Mouse (Mus musculus): Measurements from ENCODE around the gene Mpg.
A peak's percentile ranks its signal among the peaks of the same experiment; 100 is the strongest.

Gene Mpg

GRCm38 (mm10) chr11:32201922-32202685, 24.2 kb upstream of the Mpg start:
- DNase-seq = no peak

- peak; percentile 100 for DNase-seq
Measured at GRCm38 (mm10) chr11:32205058-32205873, 21.0 kb upstream of the Mpg start, which contains the start of gene Snrnp25. Gene Snrnp25, plus strand, starts transcription at chr11:32205415.

GRCm38 (mm10) chr11:32210623-32211022, 15.7 kb upstream of the Mpg start:
- no peak for DNase-seq

- peak; percentile 92 for DNase-seq
Measured at GRCm38 (mm10) chr11:32215372-32216162, 10.7 kb upstream of the Mpg start.

DNA sequence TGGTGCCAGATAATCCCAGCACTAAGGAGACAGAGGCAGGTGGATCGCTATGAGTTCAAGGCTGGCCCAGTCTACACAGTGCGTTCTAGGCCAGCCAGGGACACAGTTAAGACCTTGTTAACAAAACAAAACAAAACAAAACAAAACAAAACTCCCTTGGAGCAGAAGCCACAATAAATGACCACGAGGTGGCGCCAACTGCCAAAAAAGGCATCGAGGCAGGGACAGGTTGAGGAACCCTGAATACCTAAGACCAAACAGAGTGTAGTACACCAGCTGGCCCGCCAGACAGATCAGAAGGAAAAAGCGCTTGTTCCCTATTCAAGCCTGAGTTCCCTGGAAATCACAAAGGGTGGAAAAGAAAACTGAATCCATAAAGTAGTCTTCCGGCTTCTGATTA, 9.5 kb upstream of the Mpg start:
- DNase-seq = peak; percentile 92

GRCm38 (mm10) chr11:32218501-32219050, 7.7 kb upstream of the Mpg start:
- peak; percentile 94 for DNase-seq

DNA sequence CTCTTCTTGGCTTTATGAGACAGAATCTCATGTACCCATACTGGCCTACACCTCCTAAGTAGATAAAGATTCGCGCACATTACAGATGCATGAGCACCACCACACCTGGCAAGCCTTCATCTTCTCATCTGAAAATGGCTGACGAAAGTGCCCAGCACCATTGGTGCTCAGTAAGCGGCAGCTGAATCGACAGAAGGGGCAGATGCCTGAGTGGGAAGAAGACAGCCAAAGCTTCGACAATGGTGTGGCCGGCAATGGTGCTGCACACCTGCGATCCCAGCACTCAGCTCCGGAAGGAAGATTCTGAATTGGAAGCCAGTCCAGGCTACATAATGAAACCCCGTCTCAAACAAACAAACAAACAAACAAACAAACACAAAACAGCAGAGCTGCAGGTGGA, 7.0 kb upstream of the Mpg start:
- DNase-seq = no peak

DNA sequence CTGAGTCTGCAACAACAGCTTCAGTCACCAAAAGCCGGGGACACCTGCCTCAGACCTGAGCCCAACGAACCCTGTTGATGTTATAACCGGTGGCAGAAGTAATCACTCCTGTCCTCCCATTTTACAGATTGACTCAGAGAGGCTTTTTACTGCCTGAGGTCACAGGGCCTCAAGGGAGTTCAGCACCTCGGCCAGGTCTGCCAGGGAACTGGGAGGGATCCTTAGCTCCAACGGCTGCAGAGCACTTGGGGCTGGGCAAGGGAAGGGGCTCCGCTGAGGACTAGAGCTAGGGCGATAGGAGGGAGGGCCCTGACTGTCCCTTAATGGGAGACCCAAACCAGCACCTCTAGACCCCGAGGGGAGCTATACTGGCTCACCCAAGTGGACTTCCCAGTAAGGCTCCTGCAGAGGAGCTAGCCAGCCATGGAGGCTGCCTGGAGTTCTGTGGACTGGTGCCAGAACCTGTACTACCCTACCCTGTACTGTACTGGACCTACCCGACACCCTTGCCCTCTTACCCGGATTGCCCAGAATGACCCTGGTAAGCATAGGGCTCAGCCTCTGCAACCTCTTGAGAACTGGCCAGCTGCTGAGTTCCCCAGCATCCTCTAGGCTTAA, 5.6 kb upstream of the Mpg start:
- DNase-seq = no peak

DNA sequence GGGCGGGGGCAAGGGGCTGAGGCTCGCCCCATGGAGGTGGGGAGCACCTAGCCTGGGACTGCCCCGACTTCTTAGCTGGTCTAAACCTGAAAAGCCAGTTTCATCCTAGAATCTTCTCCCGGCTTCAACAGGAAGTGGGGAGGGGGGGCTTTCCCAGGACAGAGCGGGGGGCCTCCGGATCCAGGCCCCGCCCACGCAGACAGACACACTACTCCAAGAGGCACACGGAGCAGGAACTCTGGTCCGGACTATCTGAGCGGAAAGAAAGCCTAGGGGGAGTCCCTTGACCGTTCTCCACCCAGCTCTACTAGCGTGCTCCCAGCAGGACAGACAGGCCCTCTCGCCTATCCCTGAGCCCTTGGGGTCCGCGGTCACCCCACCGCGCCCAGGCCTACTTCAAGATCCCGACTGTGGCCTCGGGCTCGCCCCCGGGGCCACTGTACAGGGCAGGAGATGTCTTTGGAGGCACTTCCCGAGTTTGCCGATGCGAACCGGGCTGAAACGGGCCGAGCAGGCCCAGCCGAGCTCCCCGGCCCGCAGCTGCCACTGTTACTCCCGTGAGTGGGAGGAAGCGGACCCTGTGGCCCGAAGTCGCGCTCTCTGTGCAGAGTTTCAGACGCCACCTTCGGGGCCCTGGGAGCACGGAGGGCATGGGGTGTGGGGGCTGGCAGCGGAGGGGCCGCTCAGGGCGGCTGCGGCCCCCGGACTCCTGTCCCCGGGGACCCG, 4.9 kb upstream of the Mpg start:
- DNase-seq = peak; percentile 99

DNA sequence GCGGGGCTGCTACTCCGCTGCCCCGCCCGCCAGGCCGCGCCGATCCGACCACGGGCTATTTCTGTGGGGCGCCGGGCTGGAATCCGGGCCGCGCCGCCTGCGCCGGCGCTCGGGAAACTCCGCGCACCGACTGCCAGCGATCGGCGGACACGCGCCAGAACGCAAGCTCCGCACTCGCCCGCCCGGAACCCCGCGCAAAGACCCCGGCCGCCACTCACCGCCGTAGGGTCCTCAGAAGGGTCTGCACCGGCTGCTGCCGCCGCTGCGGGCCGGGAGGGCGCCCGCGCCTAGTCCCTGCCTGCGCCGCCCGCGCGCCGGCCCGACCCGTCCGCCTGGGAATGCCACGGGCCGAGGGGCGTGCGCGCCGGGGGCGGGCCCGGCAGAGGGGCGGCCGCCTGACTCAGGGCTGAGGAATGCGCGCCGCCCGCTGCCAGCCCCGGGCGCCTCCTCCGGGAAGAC, 4.3 kb upstream of the Mpg start, which contains the start of gene Rhbdf1:
Gene Rhbdf1, minus strand, starts transcription at position 350 of the 459 bp plus-strand sequence.
- peak; percentile 98 for DNase-seq

GRCm38 (mm10) chr11:32222570-32223194, 3.6 kb upstream of the Mpg start:
- DNase-seq = peak; percentile 95

DNA sequence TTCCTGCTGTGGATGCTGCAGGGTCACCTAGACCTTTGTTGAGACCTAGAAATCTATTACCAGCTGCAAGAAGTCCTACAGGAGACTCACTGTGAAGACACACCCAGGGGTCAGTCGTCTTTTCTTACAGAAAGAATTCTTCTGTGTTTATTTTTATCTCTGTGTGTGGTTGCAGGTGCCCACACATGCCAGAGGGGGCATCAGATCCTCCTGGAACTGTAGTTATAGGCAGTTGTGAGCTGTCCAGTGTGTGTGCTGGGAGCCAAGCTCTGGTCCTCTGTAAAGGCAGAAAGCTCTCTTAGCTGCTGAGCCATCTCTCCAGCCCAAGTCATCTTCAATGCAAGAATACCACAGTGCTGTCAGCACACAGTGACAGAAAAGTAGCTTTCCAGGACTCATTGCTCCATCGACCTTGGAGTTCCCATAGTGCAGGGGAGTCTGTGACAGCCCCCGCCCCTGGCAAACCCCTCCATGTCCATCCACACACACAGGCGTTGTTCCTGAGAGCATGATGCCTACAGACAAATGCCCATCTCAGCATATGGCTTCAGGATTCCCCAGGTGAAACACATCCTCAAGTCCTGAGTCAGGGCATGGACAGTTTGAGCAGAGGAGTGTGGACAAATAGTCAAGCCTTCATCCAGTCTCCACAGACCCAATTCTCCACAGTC, 2.9 kb upstream of the Mpg start:
- DNase-seq = peak; percentile 93

DNA sequence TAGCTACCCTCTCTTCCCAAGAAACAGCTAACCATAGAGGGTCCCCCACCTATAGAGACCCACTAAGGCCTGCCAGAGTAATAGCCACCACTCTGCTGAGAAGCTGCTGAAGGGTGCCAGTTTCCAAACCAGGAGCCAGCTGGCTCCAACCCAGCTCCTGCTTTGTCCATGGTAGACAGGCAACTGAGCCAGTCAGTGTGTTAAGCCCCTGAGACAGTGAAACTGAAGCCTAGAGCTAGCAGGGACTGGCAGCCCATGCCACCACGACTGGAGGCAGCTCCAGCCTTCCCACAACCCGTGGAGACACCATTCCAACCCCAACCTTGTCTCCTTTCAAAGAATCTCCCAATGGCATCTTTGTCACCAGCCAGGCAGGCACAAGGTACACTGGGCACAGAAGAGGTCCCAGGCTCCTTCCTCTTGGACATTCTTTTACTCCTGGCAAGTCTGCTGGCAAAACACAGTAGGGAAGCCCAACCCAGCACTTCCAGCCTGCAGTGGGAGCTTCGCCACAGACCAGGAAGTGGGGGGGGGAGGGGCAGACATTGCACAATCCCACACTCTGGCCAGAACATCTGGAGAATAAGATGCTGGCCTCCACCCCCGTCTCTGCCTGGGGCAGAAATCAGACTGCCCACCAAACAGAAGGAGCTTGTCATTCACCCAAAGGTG, 1.7 kb upstream of the Mpg start:
- DNase-seq = peak; percentile 99

DNA sequence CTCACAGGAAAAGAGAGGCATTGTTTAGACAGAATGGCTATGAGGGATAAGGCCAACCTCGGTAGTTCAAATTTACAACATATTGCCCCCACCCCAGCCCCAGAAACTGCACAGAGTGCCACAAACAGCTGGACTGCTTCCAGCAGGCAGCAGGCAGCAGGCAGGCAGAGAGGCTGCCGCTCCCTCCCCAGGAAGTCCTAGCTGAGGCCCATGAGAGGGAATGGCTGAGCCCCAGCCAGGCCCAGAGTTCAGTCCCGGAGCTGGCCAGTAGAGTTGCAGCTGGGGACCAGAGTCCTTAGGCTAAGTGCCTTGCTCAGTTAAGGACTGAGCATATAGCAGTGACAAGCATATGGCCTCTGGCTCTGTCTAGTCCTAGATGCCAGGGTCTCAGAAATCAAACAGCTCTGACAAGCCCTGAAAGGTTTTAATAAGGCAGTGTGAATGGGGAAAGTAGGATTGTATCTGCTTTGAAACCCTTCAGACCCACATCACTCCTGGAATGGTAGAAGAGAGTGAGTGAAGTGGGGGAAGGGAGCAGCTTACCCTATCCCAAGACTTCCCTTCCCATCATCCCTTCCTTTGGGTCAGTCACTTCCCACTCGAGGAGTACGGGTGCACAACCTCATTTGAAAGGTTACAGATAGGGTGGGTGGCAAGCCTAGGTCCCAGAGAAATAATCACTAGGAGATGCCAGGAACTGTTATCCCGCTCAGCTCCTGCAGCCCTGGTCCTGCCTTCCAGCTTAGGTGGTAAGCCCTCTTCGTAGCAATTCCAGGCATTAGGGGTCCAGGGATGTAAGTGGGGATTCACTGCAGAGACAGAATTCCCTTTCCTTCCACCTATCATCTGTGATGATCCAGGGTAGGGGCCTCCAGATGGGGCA, 842 bp upstream of the Mpg start:
- peak; percentile 96 for DNase-seq

DNA sequence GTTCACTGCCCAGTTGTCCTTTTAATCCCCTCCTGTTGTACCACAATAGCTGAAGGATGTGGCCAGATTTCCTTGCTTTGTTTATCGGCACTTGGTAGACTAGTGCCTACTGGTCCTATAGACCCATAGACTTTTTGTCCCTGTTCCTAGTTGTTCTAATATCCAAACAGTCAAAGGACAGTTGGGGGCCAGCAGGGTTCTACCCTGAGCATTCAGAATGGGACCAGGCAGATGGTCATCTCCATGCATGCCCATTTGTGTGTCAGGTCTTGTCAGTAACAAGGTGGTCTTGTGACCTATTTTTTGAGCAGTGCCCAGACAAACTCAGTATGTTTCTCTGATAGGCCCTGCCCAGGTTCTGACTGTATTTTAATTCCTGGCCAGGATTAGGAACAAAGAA, 736 bp downstream of the Mpg start:
- DNase-seq = no peak

DNA sequence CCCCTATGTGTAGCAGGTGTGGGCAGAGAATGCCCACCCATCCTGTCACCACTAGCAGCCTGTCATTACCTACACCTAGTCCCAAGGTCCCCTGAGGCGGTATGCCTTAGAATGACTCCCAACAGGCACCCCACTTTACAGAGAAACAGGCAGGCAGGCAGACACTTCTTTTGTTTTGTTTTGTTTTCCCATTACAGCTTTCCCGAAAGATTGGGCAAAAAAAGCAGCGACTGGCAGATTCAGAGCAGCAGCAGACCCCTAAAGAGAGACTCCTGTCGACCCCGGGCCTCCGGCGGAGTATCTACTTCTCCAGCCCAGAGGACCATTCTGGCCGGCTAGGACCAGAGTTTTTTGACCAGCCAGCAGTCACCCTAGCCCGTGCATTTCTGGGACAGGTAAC, 1.2 kb downstream of the Mpg start:
- no peak for DNase-seq

GRCm38 (mm10) chr11:32228292-32228845, 2.1 kb downstream of the Mpg start:
- DNase-seq = no peak

GRCm38 (mm10) chr11:32230220-32230619, 3.9 kb downstream of the Mpg start:
- no peak for DNase-seq

GRCm38 (mm10) chr11:32231125-32231524, 4.8 kb downstream of the Mpg start:
- DNase-seq = no peak
